Mouse (Mus musculus) CH12.LX (cell line): Measurements from ENCODE around the gene P4ha3. TPM values are rescaled to one million over a fixed set of nuclear protein-coding genes. Genes with fewer than 3 reads are reported as not detected.

ENCODE experiments used
- DNase-seq: peaks from one replicate; pipeline ENCODE4 v3.0.0-alpha.2; 2013; ENCODE audit errors: extremely low read depth
- H3K27ac ChIP-seq: 2 replicates; pipeline ENCODE4 v1.5.1; 2012; ENCODE audit warnings: low read depth, mild to moderate bottlenecking, control low read depth, moderate library complexity; ENCODE audit not compliant: insufficient read depth
- H3K27me3 ChIP-seq: replicated peaks from 2 replicates; pipeline ENCODE3; 2012; ENCODE audit warnings: inconsistent platforms
- H3K36me3 ChIP-seq, 2 experiments: replicated peaks in 1 of 2; 2 replicates each; pipeline versions ENCODE3 to v1.6.1; 2012; ENCODE audit warnings: inconsistent platforms in 1 of 2, low read length in 1 of 2, mild to moderate bottlenecking in 1 of 2, mixed read lengths in 1 of 2, moderate library complexity in 1 of 2; ENCODE audit not compliant: control insufficient read depth in 1 of 2, insufficient read depth in 1 of 2
- H3K4me1 ChIP-seq, 2 experiments: 2 replicates each; pipeline ENCODE4 v1.6.1; 2012; ENCODE audit warnings: inconsistent platforms in 1 of 2, moderate library complexity in 1 of 2; ENCODE audit not compliant: insufficient read depth in 2 of 2, control insufficient read depth in 1 of 2
- H3K4me2 ChIP-seq: 2 replicates; pipeline ENCODE4 v1.6.1; 2012; ENCODE audit warnings: low read depth, mild to moderate bottlenecking, control low read depth; ENCODE audit not compliant: poor library complexity, insufficient read depth, severe bottlenecking
- H3K4me3 ChIP-seq, 3 experiments: fragments of 150-350 bp in 1 of 3; sonication (generic) in 1 of 3; replicated peaks in 1 of 3; 2 replicates each; pipeline versions ENCODE3 to v1.5.1; 2011 to 2012; ENCODE audit warnings: low read depth in 2 of 3, low read length in 2 of 3, mild to moderate bottlenecking in 2 of 3, moderate library complexity in 2 of 3, control low read depth in 1 of 3, improper control_type of control experiment in 1 of 3, inconsistent platforms in 1 of 3, mixed read lengths in 1 of 3; ENCODE audit not compliant: poor library complexity in 1 of 3
- H3K79me2 ChIP-seq: replicated peaks from 2 replicates; pipeline ENCODE4 v1.6.1; 2012; ENCODE audit warnings: mild to moderate bottlenecking, moderate library complexity; ENCODE audit not compliant: control insufficient read depth, poor library complexity, insufficient read depth, severe bottlenecking; ENCODE audit errors: extremely low read depth
- H3K9ac ChIP-seq: 2 replicates; pipeline ENCODE4 v1.6.1; 2012; ENCODE audit warnings: low read depth, mild to moderate bottlenecking, control low read depth, moderate library complexity; ENCODE audit not compliant: insufficient read depth
- H3K9me3 ChIP-seq: replicated peaks from 2 replicates; pipeline ENCODE3; 2012; ENCODE audit warnings: low read length, inconsistent platforms, mixed read lengths
- BHLHE40 ChIP-seq: IDR thresholded peaks from 2 replicates; pipeline ENCODE4 v1.6.1; 2011; ENCODE audit warnings: mild to moderate bottlenecking, low read depth, low read length, improper control_type of control experiment
- CTCF ChIP-seq, 2 experiments: IDR thresholded peaks in 1 of 2; conservative IDR thresholded peaks in 1 of 2; 2 replicates each; pipeline ENCODE4 v1.5.1; 2011 to 2012; ENCODE audit warnings: low read depth in 2 of 2, low read length in 2 of 2, improper control_type of control experiment in 1 of 2, inconsistent platforms in 1 of 2, mild to moderate bottlenecking in 1 of 2, moderate library complexity in 1 of 2
- ELF1 ChIP-seq: IDR thresholded peaks from 2 replicates; pipeline ENCODE4 v1.6.1; 2014; ENCODE audit warnings: low read depth, mild to moderate bottlenecking, inconsistent platforms, low read length, improper control_type of control experiment
- EP300 ChIP-seq: IDR thresholded peaks from 2 replicates; pipeline ENCODE4 v1.6.1; 2011; ENCODE audit warnings: low read length, improper control_type of control experiment
- GABPA ChIP-seq: IDR thresholded peaks from 2 replicates; pipeline ENCODE4 v1.6.1; 2012; ENCODE audit warnings: low read depth, low read length, improper control_type of control experiment, inconsistent platforms; ENCODE audit not compliant: insufficient replicate concordance
- KAT2A ChIP-seq: IDR thresholded peaks from 2 replicates; pipeline ENCODE4 v1.6.1; 2012; ENCODE audit warnings: low read length, improper control_type of control experiment, inconsistent platforms; ENCODE audit not compliant: insufficient replicate concordance
- MAFK ChIP-seq: IDR thresholded peaks from 2 replicates; pipeline ENCODE4 v1.6.1; 2011; ENCODE audit warnings: low read length, improper control_type of control experiment; ENCODE audit not compliant: insufficient replicate concordance
- MXI1 ChIP-seq: IDR thresholded peaks from 2 replicates; pipeline ENCODE4 v1.6.1; 2011; ENCODE audit warnings: mild to moderate bottlenecking, low read depth, low read length, improper control_type of control experiment
- MYC ChIP-seq: IDR thresholded peaks from 2 replicates; pipeline ENCODE4 v1.6.1; 2011; ENCODE audit warnings: low read depth, mild to moderate bottlenecking, improper control_type of control experiment, low read length
- NELFE ChIP-seq: IDR thresholded peaks from 2 replicates; pipeline ENCODE4 v1.6.1; 2011; ENCODE audit warnings: low read depth, low read length, improper control_type of control experiment
- PAX5 ChIP-seq: IDR thresholded peaks from 2 replicates; pipeline ENCODE4 v1.6.1; 2012; ENCODE audit warnings: low read length, inconsistent platforms, mixed read lengths
- RCOR1 ChIP-seq: conservative IDR thresholded peaks from 2 replicates; pipeline ENCODE4 v1.6.1; 2012; ENCODE audit warnings: low read depth, mild to moderate bottlenecking, inconsistent platforms, low read length, improper control_type of control experiment
- SMC3 ChIP-seq: IDR thresholded peaks from 2 replicates; pipeline ENCODE4 v1.6.1; 2011; ENCODE audit warnings: low read depth, low read length, improper control_type of control experiment
- TBP ChIP-seq: conservative IDR thresholded peaks from 2 replicates; pipeline ENCODE4 v1.6.1; 2011; ENCODE audit warnings: low read depth, low read length, improper control_type of control experiment
- USF1 ChIP-seq: IDR thresholded peaks from 2 replicates; pipeline ENCODE4 v1.6.1; 2014; ENCODE audit warnings: low read depth, mild to moderate bottlenecking, inconsistent platforms, low read length, improper control_type of control experiment
- ZC3H11A ChIP-seq: IDR thresholded peaks from 2 replicates; pipeline ENCODE4 v1.6.1; 2012; ENCODE audit warnings: low read depth, mild to moderate bottlenecking, inconsistent platforms, low read length, improper control_type of control experiment
- ZMIZ1 ChIP-seq: IDR thresholded peaks from 2 replicates; pipeline ENCODE4 v1.6.1; 2012; ENCODE audit warnings: low read depth, mild to moderate bottlenecking, inconsistent platforms, low read length, improper control_type of control experiment
- ZNF384 ChIP-seq: IDR thresholded peaks from 2 replicates; pipeline ENCODE4 v1.6.1; 2012; ENCODE audit warnings: low read depth, low read length, improper control_type of control experiment, inconsistent platforms
- dilution Hi-C: fragments of 300-500 bp; cut with MboI; formaldehyde crosslinking; loops from 2 replicates; pipeline ENCODE4 v1.14.3; 2020; ENCODE audit warnings: low sequenced_read_pairs; ENCODE audit not compliant: extremely low pct_unique_long_range_greater_than_20kb, extremely low pct_ligation_motif_present
- in situ Hi-C: fragments of 300-500 bp; cut with MboI; formaldehyde crosslinking; loops from 3 replicates; pipeline ENCODE4 v1.14.3; 2019; ENCODE audit warnings: low sequenced_read_pairs, low pct_ligation_motif_present, low pct_unique_long_range_greater_than_20kb, mixed read lengths
- polyA plus RNA-seq: library from polyadenylated mRNA; unstranded; fragments of >175 nt; gene quantifications from 2 replicates; pipeline ENCODE4 v1.2.1, GENCODE M21; 2012; ENCODE audit warnings: low read depth; ENCODE audit not compliant: insufficient read length
- total RNA-seq, 2 experiments: library from RNA; depleted of rRNA; stranded (reverse); fragments of 300-350 nt in 1 of 2; fragments of >200 nt in 1 of 2; gene quantifications; 2 replicates each; pipeline ENCODE4 v1.2.3; 2012 to 2014

P4ha3 gene
- total and polyA plus RNA-seq, 3 experiments, result not detected

GRCm38 (mm10) chr7:100287748-100288578, 2.6 kb downstream of the P4ha3 start:
- in situ Hi-C loops, result no loop called here
- Histone ChIP-seq H3K9ac (no peak overlapping the region), H3K36me3 (no peaks in the 10 kb centered on the region), H3K4me1 (peaks cover 3 to 17% of the 10 kb centered on the region in 2 experiments; a peak in 3 of 4 replicates), H3K27me3 (peaks cover 58% of the 10 kb centered on the region), H3K27ac (no peak overlapping the region), H3K9me3 (peaks cover 8% of the 10 kb centered on the region)
- no peak for DNase-seq
- TF ChIP-seq SMC3 (no peak), MYC (no peak), GABPA (no peak), ZC3H11A (no peak), MAFK (no peak), ELF1 (no peak), EP300 (no peak), KAT2A (no peak), CTCF (conservative IDR thresholded peaks at IDR 0.05 in 1 of 2, IDR thresholded peaks at IDR 0.05 in 1 of 2; ENCODE audit: low read depth in 2 of 2, low read length in 2 of 2) (no peak), RCOR1 (no peak), TBP (no peak), ZMIZ1 (no peak), BHLHE40 (no peak), USF1 (no peak), ZNF384 (no peak), MXI1 (no peak), PAX5 (no peak)
- TF ChIP-seq, all 38 proteins: peak for 0
- no peak overlapping the region for H3K4me3 ChIP-seq
- dilution Hi-C loops, result no loop called here
- H3K4me2 ChIP-seq, result no peak overlapping the region
- no peaks in the 10 kb centered on the region for H3K79me2 ChIP-seq

GRCm38 (mm10) chr7:100288622-100289021, 3.3 kb downstream of the P4ha3 start:
- H3K36me3 ChIP-seq, result no peaks in the 10 kb centered on the region
- H3K4me2 ChIP-seq, result no peak overlapping the region
- no peak overlapping the region for H3K27ac ChIP-seq
- H3K4me3 ChIP-seq, result no peak overlapping the region
- no peak for DNase-seq
- in situ Hi-C loops (no loop called here), dilution Hi-C loops (no loop called here)
- H3K27me3 ChIP-seq, result peaks cover 58% of the 10 kb centered on the region
- H3K4me1 ChIP-seq, result peaks cover 3 to 17% of the 10 kb centered on the region in 2 experiments; a peak in 3 of 4 replicates
- no peaks in the 10 kb centered on the region for H3K79me2 ChIP-seq
- no peak for TF ChIP-seq NELFE
- peaks cover 8% of the 10 kb centered on the region for H3K9me3 ChIP-seq
- no peak overlapping the region for H3K9ac ChIP-seq
